Mouse (Mus musculus) thymus, postnatal 0 days (tissue): ENCODE results near the gene Tnfsf4. TPM values are rescaled to one million over a fixed set of nuclear protein-coding genes. Genes with fewer than 3 reads are reported as not detected.
A peak's percentile ranks its signal among the peaks of the same experiment; 100 is the strongest.

ENCODE experiments used
- DNase-seq: peaks from one replicate; pipeline ENCODE4 v3.0.0-alpha.2; 2015; ENCODE audit warnings: low spot score
- polyA plus RNA-seq: library from polyadenylated mRNA; unstranded; fragments of >200 nt; fragmentation: Nextera tagmentation; extraction: Ambion mirVana; gene quantifications from 2 replicates; pipeline ENCODE4 v1.2.1, GENCODE M21; 2015

The Tnfsf4 gene
- 0.18 and 0.26 TPM in 2 replicates for polyA plus RNA-seq

DNA sequence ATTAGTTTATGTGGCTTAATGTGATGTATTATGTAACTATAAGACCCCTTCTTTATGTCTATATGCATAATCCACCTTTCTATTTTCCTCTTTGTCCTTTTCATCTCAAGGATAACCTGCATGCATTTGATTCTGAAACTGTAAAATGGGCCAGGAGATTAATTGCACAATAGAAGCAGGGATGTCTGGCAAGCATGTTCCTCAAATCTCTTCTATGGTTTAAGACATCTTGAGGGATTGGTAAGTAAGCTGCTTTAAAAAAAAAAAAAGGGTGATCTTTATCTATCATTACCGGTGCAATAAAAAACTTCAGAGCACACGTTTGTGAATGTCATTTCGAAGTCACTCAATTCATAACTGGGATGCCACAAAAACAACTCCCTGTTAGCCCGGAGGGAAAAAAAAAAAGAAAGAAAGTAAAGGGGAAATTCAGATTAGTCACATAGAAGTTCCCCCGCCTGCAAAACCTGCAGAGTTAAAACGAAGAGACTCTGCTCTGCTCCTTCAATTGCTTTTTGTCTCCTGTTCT, at the start of gene Tnfsf4:
Gene Tnfsf4, plus strand, starts transcription at position 479 of the 529 bp plus-strand sequence.
- DNase-seq = no peak

DNA sequence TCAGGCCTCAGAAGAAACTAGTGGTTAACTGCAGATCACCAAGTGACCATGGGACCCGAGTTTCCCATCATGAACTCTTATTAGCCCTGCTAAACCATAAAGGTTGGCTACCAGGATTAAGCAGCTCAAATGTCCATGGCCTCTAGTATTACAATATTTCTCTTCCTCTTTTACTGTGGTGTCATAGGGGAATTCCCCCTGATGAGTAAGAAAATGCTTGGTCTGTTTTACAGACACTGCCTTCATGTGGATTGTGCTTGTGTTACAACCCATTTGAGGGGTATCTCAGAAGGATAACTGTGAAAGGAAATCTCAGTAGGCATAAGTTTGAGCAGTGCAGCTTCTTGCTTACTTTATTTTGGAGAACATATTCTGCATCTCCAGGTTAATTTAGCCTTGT, 44.2 kb upstream of the Tnfsf4 start:
- no peak for DNase-seq

DNA sequence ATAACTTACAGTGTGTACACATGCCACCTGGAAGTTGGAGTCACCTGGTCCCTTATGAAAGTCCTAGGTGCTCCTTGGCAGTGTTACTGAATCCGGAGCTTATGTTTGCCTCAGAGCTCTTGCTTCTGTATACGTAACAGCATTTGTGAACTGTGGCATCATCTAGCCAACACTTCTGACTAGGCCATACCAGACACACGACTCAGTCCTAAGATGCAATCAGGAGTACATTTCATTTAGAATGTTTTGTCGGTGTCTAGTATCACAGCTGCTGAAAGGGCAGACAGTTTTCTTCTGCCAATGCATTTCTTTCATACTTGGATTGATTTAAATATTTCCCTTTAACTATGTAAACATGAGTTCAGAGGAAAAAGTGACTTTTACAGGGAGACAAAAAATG, 30.2 kb upstream of the Tnfsf4 start:
- no peak for DNase-seq

DNA sequence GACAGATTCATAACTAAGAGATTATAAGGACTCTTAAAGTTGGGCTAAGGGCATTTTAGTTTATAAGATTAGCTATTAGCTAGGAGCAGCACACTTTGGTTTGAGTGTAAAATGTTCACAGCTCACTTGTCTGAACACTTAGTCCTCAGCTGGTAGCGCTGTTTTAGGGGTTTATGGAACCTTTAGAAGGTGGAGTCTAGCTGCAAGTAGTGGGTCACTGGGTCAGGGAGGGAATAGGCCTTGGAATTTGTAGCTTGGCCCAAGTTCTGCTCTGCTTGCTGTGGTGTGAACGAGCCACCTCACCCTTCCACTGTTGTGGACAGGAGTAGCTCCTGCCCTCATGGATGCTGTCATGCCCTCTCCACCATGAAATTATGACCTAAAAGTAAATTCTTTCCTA, 23.3 kb upstream of the Tnfsf4 start:
- no peak for DNase-seq

- DNase-seq = no peak
Observed at GRCm38 (mm10) chr1:161375866-161376265, 19.3 kb upstream of the Tnfsf4 start.

- DNase-seq = no peak
Observed at GRCm38 (mm10) chr1:161378571-161378970, 16.6 kb upstream of the Tnfsf4 start.

DNA sequence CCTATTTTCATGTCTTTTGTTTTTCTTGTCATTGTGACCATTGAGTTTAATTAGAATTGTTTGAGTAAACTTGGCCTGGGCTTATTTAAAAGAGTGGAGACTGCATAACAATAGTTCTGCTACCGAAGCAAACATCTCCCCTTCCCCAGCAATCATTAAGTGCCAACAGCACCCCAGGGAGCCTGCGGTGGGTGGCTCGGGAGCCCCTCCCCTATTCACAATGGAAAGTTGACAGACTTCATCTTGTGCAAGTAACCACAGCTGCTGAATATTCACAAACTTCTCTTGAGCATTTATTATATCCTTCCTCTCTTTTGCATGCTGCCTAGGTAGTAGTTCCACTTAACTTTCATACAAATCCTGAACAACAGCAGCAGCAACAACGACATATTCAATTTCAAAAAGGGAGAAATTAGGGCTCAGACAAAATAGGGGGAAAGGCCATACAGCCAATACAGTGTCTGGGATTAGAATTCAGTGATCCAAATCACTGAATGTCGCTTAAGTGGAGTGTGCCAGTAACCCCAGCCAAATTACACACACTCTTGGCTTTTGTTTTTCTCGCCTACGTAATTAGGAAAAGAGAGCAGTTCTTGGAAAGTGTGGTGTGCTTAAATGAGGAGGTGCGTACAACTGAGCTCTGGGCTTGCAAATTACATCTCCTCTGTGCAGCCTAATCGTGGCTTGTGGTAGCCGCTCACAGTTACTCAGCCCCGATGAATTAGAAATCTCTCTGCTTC, 15.4 kb upstream of the Tnfsf4 start:
- no peak for DNase-seq

GRCm38 (mm10) chr1:161380425-161380780, 14.8 kb upstream of the Tnfsf4 start:
- no peak for DNase-seq

DNA sequence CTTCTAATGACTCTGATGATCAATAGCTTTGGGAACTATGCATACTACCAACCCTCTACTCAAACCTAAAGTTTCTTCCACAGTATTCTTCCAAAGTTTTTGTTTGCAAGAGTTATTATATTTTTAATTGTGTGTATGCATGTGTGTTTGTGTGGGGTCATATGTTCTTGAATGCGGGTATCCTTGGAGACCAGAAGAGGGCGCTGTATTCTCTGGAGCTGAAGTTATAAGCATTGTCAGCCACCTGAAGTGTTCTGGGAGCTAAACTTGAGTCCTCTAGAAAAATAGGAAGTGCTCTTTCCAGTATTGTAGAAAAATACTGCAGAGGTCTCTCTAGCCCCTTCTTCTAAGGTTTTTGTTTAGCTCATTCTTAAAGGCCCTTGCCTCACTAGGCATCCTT, 5.1 kb upstream of the Tnfsf4 start:
- DNase-seq = no peak

DNA sequence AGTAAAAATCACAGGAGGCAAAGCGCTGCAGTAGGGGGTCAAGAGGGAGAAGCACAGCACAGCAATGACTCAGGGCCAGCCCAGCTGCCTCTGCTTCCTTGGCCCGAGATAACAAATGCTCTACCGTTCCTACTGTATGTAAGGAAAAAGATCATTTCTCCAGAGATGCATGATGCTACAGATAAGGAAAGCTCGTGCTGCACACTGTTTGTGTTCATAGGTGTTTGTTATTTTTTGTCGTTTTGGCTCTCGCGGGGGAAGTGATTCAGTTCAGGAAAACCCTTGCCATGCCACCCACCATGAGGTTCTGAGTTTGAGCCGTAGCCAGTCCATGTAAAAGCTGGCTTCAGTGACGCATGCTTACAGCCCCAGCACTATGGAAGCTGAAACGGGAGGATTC, 2.3 kb upstream of the Tnfsf4 start:
- no peak for DNase-seq

- peak; percentile 16 for DNase-seq
Observed at GRCm38 (mm10) chr1:161395610-161396009, 401 bp downstream of the Tnfsf4 start.

GRCm38 (mm10) chr1:161396351-161396750, 1.1 kb downstream of the Tnfsf4 start:
- DNase-seq = no peak

DNA sequence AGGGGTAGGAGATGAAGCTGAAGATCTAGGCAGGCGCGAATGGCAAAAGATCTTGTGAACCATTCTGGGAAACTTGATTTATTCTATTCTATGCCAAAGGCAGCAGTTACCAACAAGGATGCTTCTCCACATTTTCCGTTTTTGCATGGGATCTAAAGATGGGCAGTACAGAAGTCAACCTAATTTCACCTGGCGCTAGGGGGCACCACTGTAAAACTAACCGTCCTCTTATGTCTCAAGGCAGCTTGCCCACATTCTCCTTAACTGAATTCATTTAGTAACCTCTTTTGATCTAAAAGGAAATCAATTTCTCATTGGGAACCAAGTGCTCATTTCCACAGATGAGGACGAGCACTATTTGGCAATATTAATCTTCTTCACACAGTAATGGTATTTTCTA, 4.9 kb downstream of the Tnfsf4 start:
- DNase-seq = peak; percentile 54

GRCm38 (mm10) chr1:161403061-161403460, 7.9 kb downstream of the Tnfsf4 start:
- no peak for DNase-seq

DNA sequence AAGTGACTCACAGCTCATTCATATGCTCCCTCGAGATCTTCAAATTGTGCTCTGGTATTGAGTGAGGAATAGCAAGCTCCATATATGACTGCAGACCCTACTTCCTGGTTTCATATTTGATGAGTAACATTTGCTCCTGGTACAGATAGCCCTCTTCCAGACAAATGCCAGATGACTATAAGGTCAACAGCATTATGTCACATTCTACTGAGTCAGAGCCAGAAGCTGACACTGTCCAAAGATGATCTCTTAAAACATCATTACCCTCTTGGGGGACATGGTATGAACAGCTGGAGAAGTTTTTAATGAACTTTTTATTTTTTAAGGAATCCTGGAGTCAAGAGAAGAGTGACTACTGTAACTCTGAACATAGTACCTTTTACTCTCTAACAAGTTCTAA, 11.3 kb downstream of the Tnfsf4 start:
- no peak for DNase-seq

- DNase-seq = no peak
Observed at GRCm38 (mm10) chr1:161419926-161420325, 24.7 kb downstream of the Tnfsf4 start.

GRCm38 (mm10) chr1:161420646-161421045, 25.4 kb downstream of the Tnfsf4 start:
- DNase-seq = no peak

- no peak for DNase-seq
Observed at GRCm38 (mm10) chr1:161426277-161427056, 31.3 kb downstream of the Tnfsf4 start.

DNA sequence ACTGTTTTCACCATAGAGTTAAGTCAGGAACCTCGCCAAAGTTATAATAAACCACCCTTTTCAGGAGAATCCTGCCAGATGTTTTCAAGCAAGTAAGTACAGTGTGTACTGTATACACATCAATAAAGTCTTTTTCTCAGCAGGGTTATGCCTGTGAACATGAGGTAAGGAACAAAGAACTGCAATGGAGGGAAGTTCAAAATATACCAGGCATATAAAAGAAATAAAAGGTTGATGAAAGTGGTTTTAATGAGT, 31.8 kb downstream of the Tnfsf4 start:
- no peak for DNase-seq

- DNase-seq = no peak
Observed at GRCm38 (mm10) chr1:161435781-161436180, 40.6 kb downstream of the Tnfsf4 start.

GRCm38 (mm10) chr1:161436503-161436902, 41.3 kb downstream of the Tnfsf4 start:
- DNase-seq = no peak

DNA sequence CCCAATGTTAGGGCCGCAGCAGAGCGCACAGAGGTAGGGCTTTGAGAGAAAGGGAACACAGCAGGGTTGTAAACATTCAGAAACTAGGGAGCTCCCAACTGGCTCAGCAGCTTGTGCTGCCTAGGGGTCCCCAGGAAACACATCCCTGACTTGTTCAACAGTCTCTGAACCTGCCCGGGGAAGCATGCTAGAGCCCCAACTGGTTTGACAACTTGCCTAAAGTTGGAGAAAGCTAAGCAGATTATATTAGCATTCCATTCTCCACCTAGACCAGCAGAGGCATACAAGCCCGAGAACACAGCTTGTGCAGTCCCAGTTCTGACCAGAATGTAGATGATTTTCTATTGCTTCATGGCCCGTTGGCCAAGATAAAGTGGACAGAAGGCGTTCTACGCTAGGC, 49.6 kb downstream of the Tnfsf4 start:
- DNase-seq = no peak

DNA sequence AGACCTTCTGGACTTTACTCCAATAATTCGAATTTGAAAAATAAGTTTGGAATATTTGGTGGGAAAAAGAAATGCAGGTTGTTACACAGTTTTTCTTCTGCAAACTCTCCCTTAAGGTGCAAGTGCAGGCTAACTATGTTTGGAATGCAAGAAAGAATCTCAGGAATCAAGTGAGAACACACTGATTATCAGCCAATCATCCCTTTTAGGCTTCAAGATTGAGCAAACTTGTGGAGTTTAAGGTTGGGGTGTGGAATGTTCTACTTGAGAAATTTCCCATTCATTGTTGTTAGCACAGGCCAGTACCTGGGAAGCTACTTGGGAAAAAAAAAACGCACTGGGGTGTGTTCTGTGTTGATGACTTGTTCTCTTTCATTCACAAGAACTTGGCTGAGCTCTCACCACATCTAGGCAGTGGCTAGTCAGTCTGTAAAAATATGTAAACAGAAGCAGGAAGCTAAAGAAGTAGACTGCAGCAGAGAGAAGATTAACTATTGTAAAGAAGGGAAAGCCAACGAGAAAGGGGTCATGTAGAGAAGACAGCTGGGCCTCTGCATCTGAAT, 56.6 kb downstream of the Tnfsf4 start:
- DNase-seq = no peak
